Mouse (Mus musculus) myocyte (in vitro differentiated cells): ENCODE measurements around the gene Riok1. TPM values are rescaled to one million over a fixed set of nuclear protein-coding genes. Genes with fewer than 3 reads are reported as not detected.

Experiments used
- H3K27me3 ChIP-seq: one replicate; pipeline ENCODE4 v1.6.1; 2011; ENCODE audit not compliant: control insufficient read depth, insufficient read depth, insufficient read length
- H3K36me3 ChIP-seq: one replicate; pipeline ENCODE4 v1.6.1; 2011; ENCODE audit not compliant: control insufficient read depth, insufficient read depth
- H3K4me2 ChIP-seq: one replicate; pipeline ENCODE4 v1.6.1; 2011; ENCODE audit warnings: low read depth, control low read depth
- H3K4me3 ChIP-seq: one replicate; pipeline ENCODE4 v1.5.1; 2011; ENCODE audit warnings: mild to moderate bottlenecking, control low read depth, moderate library complexity
- H3K79me2 ChIP-seq: one replicate; pipeline ENCODE4 v1.6.1; 2011; ENCODE audit not compliant: control insufficient read depth, insufficient read depth
- H3ac ChIP-seq: one replicate; pipeline ENCODE4 v1.6.1; 2011; ENCODE audit not compliant: control insufficient read depth, insufficient read length
- CEBPB ChIP-seq: IDR thresholded peaks from 2 replicates; pipeline ENCODE4 v1.6.1; 2011; ENCODE audit warnings: mild to moderate bottlenecking, moderate library complexity; ENCODE audit not compliant: poor library complexity, insufficient read depth, severe bottlenecking
- E2F4 ChIP-seq: IDR thresholded peaks from one replicate; pipeline ENCODE4 v1.6.1; 2011; ENCODE audit warnings: mild to moderate bottlenecking, control low read depth, moderate library complexity; ENCODE audit not compliant: insufficient read depth
- MAX ChIP-seq: IDR thresholded peaks from one replicate; pipeline ENCODE4 v1.6.1; 2011; ENCODE audit warnings: low read depth, mild to moderate bottlenecking, control low read depth
- MYOD1 ChIP-seq, 3 experiments: IDR thresholded peaks; one replicate each; pipeline ENCODE4 v1.6.1; 2011; ENCODE audit warnings: control low read depth in 2 of 3, low read depth in 2 of 3, mild to moderate bottlenecking in 2 of 3, moderate library complexity in 1 of 3; ENCODE audit not compliant: insufficient read length in 2 of 3, control insufficient read depth in 1 of 3
- MYOG ChIP-seq, 3 experiments: IDR thresholded peaks; one replicate each; pipeline ENCODE4 v1.6.1; 2011; ENCODE audit warnings: control low read depth in 2 of 3, low read depth in 2 of 3, mild to moderate bottlenecking in 2 of 3; ENCODE audit not compliant: insufficient read length in 2 of 3, control insufficient read depth in 1 of 3, insufficient read depth in 1 of 3
- POLR2A ChIP-seq: IDR thresholded peaks from one replicate; pipeline ENCODE4 v1.6.1; 2011; ENCODE audit warnings: low read depth, mild to moderate bottlenecking, control low read depth, moderate library complexity; ENCODE audit not compliant: insufficient read length
- POLR2AphosphoS2 ChIP-seq: IDR thresholded peaks from one replicate; pipeline ENCODE4 v1.6.1; 2011; ENCODE audit warnings: low read depth, control low read depth; ENCODE audit not compliant: insufficient read length
- REST ChIP-seq: IDR thresholded peaks from one replicate; pipeline ENCODE4 v1.6.1; 2011; ENCODE audit warnings: mild to moderate bottlenecking, control low read depth, moderate library complexity; ENCODE audit not compliant: insufficient read depth, insufficient read length
- SRF ChIP-seq: IDR thresholded peaks from one replicate; pipeline ENCODE4 v1.6.1; 2011; ENCODE audit warnings: low read depth; ENCODE audit not compliant: control insufficient read depth, insufficient read length
- TCF12 ChIP-seq: IDR thresholded peaks from one replicate; pipeline ENCODE4 v1.6.1; 2011; ENCODE audit warnings: mild to moderate bottlenecking, control low read depth; ENCODE audit not compliant: poor library complexity, insufficient read depth, severe bottlenecking
- TCF3 ChIP-seq: IDR thresholded peaks from one replicate; pipeline ENCODE4 v1.6.1; 2011; ENCODE audit warnings: low read depth, control low read depth; ENCODE audit not compliant: insufficient read length
- USF1 ChIP-seq: IDR thresholded peaks from one replicate; pipeline ENCODE4 v1.6.1; 2011; ENCODE audit warnings: low read depth, mild to moderate bottlenecking, control low read depth, moderate library complexity
- polyA plus RNA-seq: library from polyadenylated mRNA; unstranded; fragments of >200 nt; fragmentation: generic; extraction: Trizol; gene quantifications from one replicate; pipeline ENCODE4 v1.2.1, GENCODE M21; 2012; ENCODE audit warnings: missing spikeins

Riok1 gene
- polyA plus RNA-seq, 1 experiment: 9.9 TPM

DNA sequence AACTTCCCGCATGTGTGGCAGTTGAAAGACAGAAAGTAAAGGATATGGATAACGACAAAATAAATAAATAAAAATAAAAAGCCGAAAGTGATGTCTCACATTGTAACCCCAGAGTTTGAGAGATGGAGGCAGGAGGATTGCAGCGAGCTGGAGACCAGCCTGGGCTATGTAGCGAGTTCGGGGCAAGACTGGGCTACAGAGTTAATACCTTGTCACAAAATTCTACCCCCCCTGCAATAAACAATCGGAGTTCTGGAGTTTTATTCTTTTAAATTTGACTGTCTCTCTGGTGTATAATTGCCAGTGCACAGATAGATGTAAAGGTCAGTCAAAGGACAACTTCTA is 42.4 kb upstream of the Riok1 start:
- H3K4me3 ChIP-seq: peak overlapping the region; percentile 74
- H3K4me2 ChIP-seq: peak overlapping the region; percentile 83
- peaks cover 6% of the 10 kb centered on the region for H3K27me3 ChIP-seq
- H3K79me2 ChIP-seq: peaks cover 40% of the 10 kb centered on the region
- TF ChIP-seq POLR2A: no peak
- no peak for TF ChIP-seq MYOG (IDR thresholded peaks at IDR 0.05; ENCODE audit: control insufficient read depth in 1 of 3, insufficient read depth in 1 of 3, insufficient read length in 2 of 3, low read depth in 2 of 3)
- TF ChIP-seq SRF: no peak
- H3ac ChIP-seq: peak overlapping the region; percentile 84
- H3K36me3 ChIP-seq: peaks cover 20% of the 10 kb centered on the region

DNA sequence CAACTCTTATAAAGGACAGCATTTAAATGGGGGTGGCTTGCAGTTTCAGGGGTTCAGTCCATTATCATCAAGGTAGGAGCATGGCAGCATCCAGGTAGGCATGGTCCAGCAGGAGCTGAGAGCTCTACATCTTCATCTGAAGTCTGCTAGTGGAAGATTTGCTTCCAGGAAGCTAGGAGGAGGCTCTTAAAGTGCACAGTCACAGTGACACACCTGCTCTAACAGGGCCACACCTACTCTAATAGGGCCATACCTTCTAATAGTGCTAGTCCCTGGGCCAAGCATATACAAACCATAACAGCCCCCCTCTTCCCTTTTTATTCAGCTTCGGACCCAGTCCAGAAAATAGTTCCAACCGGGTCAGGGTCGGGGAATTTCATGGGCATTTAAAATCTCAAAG is 37.1 kb upstream of the Riok1 start:
- Histone ChIP-seq H3K4me2 (no peak overlapping the region), H3K36me3 (no peaks in the 10 kb centered on the region), H3K27me3 (peaks cover 23% of the 10 kb centered on the region), H3ac (no peak overlapping the region), H3K79me2 (no peaks in the 10 kb centered on the region), H3K4me3 (no peak overlapping the region)
- TF ChIP-seq MAX: no peak
- no peak for TF ChIP-seq TCF12
- no peak for TF ChIP-seq MYOG (IDR thresholded peaks at IDR 0.05; ENCODE audit: control insufficient read depth in 1 of 3, insufficient read depth in 1 of 3, insufficient read length in 2 of 3, low read depth in 2 of 3)
- no peak for TF ChIP-seq TCF3
- no peak for TF ChIP-seq CEBPB
- no peak for TF ChIP-seq E2F4
- TF ChIP-seq POLR2A: no peak
- no peak for TF ChIP-seq SRF
- TF ChIP-seq USF1: no peak
- no peak for TF ChIP-seq POLR2AphosphoS2
- TF ChIP-seq REST: no peak
- TF ChIP-seq MYOD1 (IDR thresholded peaks at IDR 0.05; ENCODE audit: control insufficient read depth in 1 of 3, insufficient read length in 2 of 3, low read depth in 2 of 3): no peak

DNA sequence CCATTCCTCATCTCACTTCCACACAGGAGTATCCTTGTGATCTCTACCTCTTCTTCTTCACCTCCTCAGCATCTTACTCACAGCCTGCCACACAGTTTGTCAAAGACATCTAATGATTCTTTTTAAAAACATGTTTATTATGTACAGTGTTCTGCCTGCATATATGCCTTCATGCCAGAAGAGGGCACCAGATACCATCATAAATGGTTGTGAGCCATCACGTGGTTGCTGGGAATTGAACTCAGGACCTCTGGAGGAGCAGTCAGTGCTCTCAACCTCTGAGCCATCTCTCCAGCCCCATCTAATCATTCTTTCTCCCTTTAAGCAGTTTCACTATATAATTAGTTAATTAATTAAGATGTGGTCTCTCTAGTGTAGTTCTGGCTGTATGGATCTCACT is 34.3 kb upstream of the Riok1 start:
- Histone ChIP-seq H3ac (no peak overlapping the region), H3K27me3 (peaks cover 23% of the 10 kb centered on the region), H3K4me2 (no peak overlapping the region), H3K79me2 (no peaks in the 10 kb centered on the region), H3K36me3 (no peaks in the 10 kb centered on the region), H3K4me3 (no peak overlapping the region)
- no peak for TF ChIP-seq CEBPB
- TF ChIP-seq USF1: peak; percentile 29
- TF ChIP-seq POLR2A: no peak
- no peak for TF ChIP-seq MYOD1 (IDR thresholded peaks at IDR 0.05; ENCODE audit: control insufficient read depth in 1 of 3, insufficient read length in 2 of 3, low read depth in 2 of 3)
- no peak for TF ChIP-seq SRF

DNA sequence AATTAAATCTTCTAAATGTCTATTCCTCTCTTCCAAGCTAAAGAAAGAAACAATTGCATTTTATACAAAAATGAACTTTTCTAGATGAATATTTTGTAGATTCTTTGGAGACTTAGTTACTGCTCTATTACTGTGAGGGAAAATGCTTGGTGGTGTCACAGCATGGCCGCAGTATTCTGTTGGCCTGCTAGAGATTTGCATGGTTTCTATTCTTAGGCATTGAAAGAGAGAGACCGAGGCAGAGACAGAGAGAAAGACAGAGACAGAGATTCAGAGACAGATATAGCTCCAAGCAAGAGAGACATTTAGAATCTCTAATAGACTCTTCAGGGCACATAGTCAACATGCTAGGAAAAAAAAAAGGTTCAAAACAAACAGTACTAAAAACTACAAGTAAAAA is 28.8 kb upstream of the Riok1 start:
- no peaks in the 10 kb centered on the region for H3K36me3 ChIP-seq
- no peaks in the 10 kb centered on the region for H3K27me3 ChIP-seq
- no peaks in the 10 kb centered on the region for H3K79me2 ChIP-seq
- H3ac ChIP-seq: no peak overlapping the region
- no peak overlapping the region for H3K4me3 ChIP-seq
- no peak overlapping the region for H3K4me2 ChIP-seq
- TF ChIP-seq MYOG (IDR thresholded peaks at IDR 0.05; ENCODE audit: control insufficient read depth in 1 of 3, insufficient read depth in 1 of 3, insufficient read length in 2 of 3, low read depth in 2 of 3) (no peak), SRF (no peak), POLR2A (no peak), TCF12 (no peak), CEBPB (no peak), POLR2AphosphoS2 (no peak), REST (no peak), TCF3 (no peak), MAX (no peak), E2F4 (no peak), MYOD1 (IDR thresholded peaks at IDR 0.05; ENCODE audit: control insufficient read depth in 1 of 3, insufficient read length in 2 of 3, low read depth in 2 of 3) (no peak), USF1 (no peak)

DNA sequence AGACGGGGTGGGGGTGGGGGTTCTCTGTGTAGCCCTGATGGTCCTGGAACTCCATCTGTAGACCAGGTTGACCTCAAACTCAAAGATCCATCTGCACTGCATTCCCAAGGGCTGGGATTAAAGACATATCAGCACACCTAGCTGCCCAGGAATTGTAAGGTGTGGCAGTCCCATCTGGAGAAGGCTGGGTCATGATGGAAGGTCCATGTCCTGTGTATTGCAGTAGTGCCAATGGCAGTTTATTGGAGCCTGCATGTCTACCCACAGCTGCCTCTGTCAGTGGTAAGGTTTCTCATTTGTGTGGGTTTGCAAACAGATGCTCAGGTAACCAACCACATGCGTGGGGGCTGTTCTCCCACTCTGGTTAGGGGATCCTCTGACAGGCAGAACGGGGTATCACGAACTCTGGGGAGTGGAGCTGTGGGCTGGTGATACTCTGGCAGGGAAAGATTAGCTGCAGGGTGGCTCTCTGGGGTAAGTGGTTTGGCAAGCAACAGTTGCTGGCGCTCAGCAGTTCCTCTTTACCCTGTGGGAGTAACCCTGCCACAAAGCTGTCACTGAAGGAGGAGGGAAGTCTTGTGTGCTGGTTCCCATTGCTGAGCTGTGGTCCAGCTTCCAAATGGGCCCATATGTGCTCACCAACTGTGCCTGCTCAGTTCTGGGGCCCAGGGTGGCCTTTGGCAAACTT is 26.9 kb upstream of the Riok1 start:
- Histone ChIP-seq H3K79me2 (no peaks in the 10 kb centered on the region), H3ac (no peak overlapping the region), H3K4me2 (no peak overlapping the region), H3K36me3 (no peaks in the 10 kb centered on the region), H3K4me3 (no peak overlapping the region), H3K27me3 (no peaks in the 10 kb centered on the region)
- TF ChIP-seq MYOD1 (IDR thresholded peaks at IDR 0.05; ENCODE audit: control insufficient read depth in 1 of 3, insufficient read length in 2 of 3, low read depth in 2 of 3): peak in 1 of 3 experiments; percentile 41
- TF ChIP-seq TCF12: no peak
- TF ChIP-seq TCF3: no peak
- no peak for TF ChIP-seq POLR2A
- TF ChIP-seq E2F4: no peak
- no peak for TF ChIP-seq CEBPB
